Mouse (Mus musculus) natural killer cell, adult 2 months (primary cell): ENCODE results near the gene Sik1.
A peak's percentile ranks its signal among the peaks of the same experiment; 100 is the strongest.

ENCODE experiments used
- DNase-seq, 2 experiments: peaks; one replicate each; pipeline ENCODE4 v3.0.0; 2022; ENCODE audit warnings: low spot score in 2 of 2

Gene Sik1

GRCm38 (mm10) chr17:31875326-31875930, 19.8 kb upstream of the Sik1 start:
- no peak for DNase-seq

GRCm38 (mm10) chr17:31874691-31875090, 19.1 kb upstream of the Sik1 start:
- DNase-seq, result no peak

DNA sequence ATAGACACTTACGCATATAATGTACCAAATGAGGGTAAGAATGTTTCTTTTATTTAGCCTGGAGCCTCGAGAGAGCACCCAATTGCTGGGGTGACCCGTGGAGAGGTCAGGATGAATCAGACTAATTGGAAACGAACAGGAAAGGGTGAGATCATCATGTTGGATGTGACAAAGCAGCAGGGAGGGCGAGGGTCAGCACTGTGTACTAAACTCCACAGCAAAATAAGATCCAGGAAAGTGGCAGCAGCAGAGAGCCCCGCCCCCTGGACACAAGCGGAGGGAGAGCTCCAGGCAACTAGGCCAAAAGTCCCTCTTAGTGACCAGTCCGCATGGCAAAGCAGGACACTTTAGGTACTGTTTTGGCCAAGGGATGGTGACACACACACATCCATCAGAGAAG, 18.4 kb upstream of the Sik1 start:
- DNase-seq, result no peak

GRCm38 (mm10) chr17:31873185-31873870, 17.7 kb upstream of the Sik1 start:
- DNase-seq, result peak in 1 of 2 experiments; percentile 49

DNA sequence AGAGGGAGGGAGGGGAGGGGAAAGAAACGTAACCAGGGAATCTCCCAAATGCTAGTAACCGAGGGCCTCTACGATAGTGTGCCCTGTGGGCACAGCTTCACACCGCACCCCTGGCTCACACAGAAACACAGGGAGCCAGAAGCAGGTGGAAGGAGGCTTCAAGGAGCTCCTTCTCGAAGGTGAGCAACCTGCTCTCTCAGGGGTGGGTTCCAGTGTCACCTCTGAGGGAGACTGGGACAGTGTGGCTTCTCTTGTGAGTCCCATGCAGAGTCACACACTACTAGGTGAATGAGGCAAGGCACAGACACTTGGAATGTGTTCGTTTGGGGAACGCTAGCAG, 17.2 kb upstream of the Sik1 start:
- no peak for DNase-seq

- DNase-seq, result no peak
Observed at GRCm38 (mm10) chr17:31871968-31872825, 16.6 kb upstream of the Sik1 start.

DNA sequence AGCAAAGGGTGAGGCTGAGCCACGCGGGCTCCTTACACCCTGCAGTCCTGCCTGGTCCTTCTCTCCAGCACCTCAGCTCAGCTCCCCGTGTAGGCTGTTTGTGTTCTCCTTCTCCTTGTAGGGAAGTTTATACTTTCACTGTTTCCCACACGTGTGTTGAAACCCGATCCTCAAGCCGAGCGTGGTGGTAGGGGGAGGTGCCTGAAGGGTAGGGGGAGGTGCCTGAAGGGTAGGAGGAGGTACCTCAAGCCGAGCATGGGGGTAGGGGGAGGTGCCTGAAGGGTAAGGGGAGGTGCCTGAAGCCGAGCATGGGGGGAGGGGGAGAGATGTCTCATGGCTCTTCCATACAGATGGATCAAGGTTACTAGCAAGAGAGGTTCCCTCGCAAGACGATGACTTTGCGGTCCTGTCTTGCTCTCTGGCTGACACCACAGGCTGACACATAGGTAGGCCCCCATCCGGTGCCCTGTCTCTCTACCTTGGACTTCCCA, 15.4 kb upstream of the Sik1 start:
- DNase-seq, result no peak

DNA sequence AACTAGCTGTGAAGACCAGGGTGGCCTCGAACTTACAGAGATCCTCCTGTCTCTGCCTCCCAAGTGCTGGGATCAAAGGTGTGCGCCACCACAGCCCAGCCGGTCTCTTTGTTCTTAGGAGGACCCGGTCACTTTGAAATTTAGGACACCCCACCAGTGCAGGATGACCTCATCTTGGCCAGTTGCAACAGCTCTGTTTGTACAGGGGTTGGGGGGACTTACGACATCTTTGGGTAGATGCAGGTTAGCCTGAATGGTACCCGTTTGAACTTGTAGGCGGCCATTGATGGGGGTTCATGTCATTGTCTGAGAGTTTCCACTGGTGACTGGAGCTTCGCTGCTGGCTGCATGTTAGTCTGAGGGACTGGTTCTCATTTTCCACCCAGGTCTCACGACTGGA, 14.8 kb upstream of the Sik1 start:
- DNase-seq, result no peak

DNA sequence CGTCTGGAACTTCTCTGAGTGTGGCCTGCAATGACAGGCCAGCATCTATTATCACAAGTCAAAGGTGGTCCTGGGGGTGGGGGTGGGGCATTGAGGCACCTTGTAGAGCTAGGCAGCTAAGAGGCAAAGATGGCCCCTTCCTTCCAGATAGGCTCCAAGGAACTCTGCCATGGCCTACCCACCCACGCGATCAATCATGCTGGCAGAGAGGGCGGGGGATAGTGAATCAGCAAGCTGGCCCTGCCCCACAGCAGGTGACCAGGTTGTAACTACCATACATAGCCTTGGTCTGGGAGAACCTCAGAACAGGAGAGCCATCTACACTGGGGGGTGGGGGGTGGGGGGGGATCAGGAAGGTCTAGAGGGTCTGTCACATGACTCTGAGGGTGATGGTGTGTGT, 12.5 kb upstream of the Sik1 start:
- no peak for DNase-seq

GRCm38 (mm10) chr17:31867061-31867460, 11.5 kb upstream of the Sik1 start:
- no peak for DNase-seq

GRCm38 (mm10) chr17:31865636-31866035, 10.0 kb upstream of the Sik1 start:
- no peak for DNase-seq

- no peak for DNase-seq
Observed at GRCm38 (mm10) chr17:31864666-31865450, 9.3 kb upstream of the Sik1 start.

DNA sequence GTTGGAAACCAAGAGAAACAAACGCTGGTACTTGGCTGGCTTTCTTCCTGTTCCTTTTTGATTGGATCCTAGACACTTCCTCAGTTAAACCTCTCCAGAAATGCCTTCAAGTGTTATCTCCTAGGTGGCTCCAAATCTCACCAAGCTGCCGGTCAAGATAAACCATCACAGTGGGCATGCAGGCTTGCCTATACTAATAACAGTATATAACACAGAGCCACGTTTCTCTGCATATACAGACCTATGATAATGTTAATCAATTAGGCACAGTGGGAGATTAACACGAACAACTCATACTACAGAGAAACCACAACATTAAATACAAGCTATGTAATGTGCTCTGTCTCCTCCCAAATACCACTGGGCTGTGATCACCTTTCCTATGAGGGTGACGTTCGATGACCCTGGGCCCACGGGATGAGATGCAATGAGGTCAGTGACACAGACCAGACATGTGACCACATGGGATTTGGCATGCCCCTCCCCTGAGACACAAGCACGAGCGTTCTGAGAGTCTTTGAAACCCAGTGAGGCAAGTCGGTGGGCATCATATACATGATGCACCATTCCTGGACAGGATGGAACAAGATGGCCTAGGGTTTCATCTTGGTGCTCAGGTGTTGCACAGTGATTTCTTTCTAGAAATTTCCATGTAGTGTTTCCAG, 7.7 kb upstream of the Sik1 start:
- DNase-seq, result no peak

DNA sequence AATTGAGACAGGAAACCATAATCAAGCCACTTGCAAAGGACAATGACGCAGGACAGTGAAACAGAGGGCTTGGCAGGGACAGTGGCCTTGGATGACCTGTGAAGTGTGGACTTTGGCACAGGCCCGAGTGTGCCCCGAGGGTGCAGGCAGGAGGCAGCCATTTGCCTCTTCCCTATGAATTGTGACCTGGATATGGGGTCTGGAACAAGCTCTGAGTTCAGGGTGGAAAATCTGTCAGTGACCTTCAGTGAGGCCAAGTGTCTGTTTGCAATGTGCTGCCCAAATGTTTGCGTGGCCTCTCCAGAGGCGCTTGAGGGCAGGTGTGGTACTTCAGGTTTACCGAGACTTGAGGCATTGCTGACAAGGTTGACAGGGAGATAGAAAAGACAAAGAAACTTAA, 6.5 kb upstream of the Sik1 start:
- no peak for DNase-seq

- no peak for DNase-seq
Observed at GRCm38 (mm10) chr17:31861661-31862060, 6.1 kb upstream of the Sik1 start.

DNA sequence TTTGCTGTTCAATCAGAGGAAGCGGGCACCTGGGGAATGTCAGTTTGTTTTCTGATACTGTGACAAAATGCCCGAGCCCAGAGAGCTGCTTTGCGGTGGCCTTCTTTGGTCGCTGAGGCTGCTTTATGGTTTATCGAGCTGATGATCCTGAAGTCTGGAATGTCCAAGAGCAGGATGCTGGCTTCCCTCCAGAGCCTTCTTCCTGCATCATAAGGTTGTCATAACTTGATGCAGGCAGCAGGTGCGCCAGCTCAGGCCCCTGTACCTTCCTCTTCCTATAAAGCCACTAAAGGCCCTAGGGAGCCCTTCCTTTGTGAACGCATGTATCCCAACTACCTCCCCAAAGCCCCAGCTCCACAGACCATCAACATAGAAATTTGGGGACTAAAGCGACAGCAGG, 5.3 kb upstream of the Sik1 start:
- no peak for DNase-seq

GRCm38 (mm10) chr17:31859367-31859766, 3.8 kb upstream of the Sik1 start:
- no peak for DNase-seq

GRCm38 (mm10) chr17:31858786-31859185, 3.2 kb upstream of the Sik1 start:
- DNase-seq, result no peak

DNA sequence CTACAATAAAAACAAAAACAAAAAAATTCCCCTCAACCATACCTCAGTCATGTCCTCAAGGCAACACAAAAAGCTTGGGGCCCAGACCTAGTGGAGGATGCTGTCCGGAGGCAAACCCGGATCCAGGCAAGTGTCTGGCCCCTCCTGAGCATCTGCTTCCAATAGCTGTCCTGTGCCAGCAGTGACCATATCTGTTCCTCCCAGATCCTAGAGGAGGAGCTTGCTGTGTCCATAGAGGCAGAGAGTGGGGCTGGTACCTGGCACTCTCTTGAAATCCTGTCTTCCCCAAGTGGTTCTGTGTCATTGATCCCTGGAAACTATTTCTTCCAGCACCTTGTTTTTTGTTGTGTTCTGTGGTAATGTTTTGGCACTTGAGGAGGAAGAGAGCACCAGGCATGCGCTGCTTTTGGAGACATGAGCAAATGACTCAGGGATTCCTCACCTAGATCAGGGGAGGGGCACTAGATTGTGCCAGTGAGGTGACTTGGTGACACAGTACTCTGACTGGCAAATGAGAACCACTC, 2.4 kb upstream of the Sik1 start:
- no peak for DNase-seq

DNA sequence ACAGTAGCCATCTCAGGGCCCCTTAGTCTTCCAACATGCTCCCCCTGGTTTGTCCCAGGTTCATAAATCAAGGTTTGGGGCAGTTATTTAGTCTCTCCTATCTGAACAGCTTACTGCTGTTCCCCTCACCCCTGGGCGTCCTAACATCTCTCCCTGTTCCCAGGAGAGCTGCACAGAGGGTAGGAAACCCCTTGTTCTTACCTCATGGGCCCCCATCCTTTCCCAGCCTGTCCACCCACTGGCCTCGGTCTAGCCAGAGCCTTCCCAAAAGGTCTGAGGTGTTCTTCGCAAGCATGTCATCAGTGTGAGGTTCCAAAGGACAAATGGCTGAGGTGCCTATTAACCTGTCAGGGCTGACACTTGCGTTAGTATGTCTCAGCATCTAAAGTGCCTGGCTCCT, 1.6 kb upstream of the Sik1 start:
- no peak for DNase-seq

DNA sequence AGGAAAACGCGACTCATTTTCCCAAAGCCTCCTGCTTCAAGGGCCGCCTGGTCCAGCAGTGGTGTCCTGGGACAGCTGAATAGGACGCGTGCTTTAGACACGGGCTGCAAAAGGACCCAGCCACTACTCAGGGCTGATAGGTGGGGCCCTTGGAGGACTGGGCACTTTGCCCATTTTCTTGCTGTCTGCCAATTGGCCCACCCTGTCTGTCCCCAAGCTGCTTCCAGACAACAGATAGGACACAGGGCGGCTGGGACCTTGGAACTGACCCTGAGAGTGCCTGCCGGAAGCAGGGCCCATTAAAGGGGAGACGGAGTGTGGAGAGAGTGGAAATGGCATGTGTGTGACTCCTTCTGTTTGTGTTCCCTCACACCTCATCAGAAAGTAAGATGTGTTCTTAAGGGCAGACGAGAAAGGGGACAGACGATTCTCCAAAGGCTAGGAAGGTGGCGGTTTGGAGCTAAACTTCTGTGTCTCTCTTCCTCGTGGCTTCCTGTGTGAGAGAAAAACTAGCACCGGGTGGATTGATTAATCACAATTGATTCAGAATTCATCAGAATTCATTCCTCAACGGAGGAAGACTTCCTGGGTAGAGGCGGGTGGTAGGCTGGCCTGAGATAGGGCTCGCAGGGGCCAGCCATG, 1.0 kb upstream of the Sik1 start:
- DNase-seq, result peak in 1 of 2 experiments; percentile 33
